Mouse (Mus musculus) spleen, postnatal 14 days (tissue): Measurements from ENCODE around the gene Rsf1.

Experiments
- DNase-seq, 2 experiments: peaks; one replicate each; pipeline ENCODE4 v3.0.0; 2021 to 2022; ENCODE audit warnings: low spot score in 2 of 2

The Rsf1 gene

DNA sequence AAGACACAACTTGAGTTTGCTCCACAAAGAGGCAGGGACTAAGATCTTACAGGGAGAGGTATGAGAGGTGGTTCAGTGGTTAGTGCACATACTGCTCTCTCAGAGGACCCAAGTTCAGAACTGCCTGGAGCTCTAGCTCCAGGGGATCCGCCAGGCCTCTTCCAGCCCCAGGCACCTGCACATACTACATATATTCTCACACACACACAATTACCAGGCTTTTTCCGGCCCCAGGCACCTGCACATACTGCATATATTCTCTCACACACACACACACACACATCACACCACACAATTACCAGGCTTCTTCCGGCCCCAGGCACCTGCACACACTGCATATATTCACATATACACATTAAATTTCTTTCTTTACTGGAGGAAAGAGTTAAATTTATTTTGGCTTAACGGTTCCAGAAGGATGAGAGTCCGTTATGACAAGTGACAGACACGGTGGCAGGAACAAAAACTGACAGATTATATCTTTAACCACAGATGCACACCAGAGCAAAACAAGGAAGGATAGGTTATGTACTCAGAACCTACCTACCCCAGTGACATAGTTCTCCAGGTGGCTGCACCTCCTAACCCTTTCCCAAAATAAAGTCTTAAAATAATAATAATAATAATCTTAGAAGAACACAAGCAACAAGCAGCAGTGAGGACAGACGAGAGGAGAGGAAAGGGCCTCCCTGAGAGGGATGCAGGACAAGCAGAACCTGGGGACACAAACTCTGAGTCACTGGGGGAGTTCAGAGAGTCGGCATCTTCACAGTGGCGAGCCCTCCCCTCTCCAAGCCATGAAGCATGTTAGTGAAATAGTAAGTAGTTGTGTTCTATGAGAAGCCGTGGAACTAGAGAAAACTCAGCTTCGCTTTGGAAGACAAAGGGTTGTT is 144.2 kb downstream of the Rsf1 start:
- DNase-seq: no peak

DNA sequence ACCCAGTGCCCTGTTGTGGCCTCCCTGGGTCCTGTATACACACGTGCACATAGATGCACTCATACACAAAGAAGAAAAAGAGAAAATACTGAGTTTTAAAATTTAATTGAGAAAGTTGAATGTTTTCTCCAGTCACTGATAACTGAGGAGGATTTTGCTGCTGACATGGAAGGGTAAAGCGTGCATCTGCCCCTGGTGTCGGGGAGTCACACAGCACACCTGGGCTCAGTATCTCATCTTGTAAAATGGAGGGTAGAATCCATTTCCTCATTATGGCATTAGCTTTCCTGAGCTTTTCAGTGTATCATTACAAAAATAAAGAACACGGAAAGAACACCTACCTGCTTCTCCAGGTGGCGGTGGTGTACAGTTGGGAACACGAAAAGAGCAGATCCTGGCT is 145.7 kb downstream of the Rsf1 start:
- DNase-seq: no peak

DNA sequence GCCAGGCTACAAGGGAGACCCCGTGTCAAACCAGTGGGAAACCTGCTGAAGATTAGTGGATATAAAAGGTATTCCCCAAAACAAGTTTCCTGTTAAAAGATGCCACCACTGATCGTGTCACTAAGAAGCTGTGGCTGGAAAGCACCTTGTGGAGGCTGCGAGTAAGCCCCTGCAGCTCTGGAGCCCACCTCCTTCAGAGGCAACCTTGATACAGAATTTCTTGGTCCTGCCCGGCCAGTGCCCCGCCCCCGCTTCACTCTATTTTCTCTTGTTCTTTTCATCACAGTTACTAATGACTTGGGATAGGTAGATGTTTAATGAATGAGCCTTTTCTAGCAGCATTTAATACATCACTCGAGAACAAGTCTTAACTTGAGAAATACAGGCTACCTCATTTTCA is 146.4 kb downstream of the Rsf1 start:
- no peak for DNase-seq

DNA sequence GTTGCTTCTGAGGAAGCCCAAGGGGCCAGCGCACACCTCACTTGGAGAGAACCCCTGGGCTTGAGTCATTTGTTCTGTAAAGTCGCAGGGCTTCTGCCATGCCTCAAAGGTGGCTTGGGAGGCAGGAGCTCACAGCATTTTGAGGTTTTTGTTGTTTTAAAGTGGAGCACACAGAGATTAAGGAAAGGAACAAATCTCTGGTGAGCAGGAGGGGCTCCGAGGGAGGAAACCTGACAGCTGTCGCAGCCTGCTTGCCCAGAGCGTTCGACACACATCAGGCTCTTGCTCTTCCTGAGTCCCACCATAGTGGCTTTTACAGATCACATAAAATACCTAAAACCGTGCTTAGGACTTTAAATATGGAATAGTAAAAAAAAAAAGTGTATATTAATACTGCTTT is 147.1 kb downstream of the Rsf1 start:
- no peak for DNase-seq

DNA sequence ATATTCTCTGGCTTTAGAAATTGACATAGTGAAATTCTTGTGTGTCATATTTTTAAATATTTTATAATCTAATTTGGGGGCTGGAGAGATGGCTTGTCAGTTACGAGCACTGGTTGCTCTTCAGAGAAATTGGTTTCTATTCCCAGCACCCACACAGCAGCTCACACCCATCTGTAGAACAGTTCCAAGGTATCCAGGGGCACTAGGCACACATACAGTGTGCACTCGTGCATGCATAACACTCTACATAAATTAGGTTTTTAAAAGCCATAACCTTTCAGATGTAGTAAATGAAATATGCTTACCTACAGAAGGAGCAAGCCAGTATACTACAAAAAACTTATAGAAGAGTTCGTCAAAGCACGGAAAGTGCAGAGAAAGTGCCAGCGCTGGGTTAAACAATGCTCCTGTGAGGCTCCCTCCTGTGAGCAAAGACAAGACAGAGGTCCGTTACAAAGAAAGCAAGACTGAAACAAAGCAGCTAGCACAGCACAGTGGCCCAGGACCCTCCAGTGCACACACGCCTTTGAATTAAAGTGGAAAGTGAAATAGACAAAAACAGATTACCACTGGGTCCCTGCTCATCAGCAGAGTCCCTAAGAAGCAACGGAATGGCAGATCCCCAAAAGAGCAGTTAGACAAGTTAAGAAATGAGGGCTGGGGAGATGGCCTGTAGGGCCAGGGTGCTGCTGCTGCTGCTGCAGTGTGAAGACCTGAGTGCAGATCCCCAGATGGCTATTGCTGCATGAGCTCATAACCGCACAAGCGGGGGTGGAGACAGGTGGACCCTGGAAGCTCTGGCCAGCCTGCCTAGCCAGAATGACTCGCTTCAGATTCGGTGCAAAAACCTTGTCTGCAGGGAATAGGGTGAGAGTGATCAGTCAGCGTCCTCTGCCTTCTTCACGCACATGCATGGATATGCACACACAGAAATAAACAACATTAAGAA is 149.3 kb downstream of the Rsf1 start:
- DNase-seq: no peak

DNA sequence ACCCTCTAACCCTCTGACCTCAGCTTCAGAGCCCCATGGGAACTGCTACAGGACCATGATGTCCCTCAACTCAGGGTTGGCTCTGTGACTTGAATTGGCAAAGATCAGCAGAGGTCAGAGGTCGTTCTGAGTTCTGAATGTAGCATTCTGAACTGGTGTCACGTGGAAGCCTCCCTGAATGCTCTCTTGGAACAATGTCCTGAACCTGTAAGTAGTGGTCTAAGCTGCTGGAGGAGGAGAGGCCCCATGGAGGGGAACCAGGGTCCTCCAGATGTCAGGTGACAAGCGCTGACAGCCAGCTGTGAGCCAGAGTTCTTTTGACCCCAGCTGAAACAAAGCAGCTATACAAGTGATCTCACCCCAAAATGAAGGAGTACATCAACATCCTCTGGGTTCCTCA is 150.7 kb downstream of the Rsf1 start:
- no peak for DNase-seq

DNA sequence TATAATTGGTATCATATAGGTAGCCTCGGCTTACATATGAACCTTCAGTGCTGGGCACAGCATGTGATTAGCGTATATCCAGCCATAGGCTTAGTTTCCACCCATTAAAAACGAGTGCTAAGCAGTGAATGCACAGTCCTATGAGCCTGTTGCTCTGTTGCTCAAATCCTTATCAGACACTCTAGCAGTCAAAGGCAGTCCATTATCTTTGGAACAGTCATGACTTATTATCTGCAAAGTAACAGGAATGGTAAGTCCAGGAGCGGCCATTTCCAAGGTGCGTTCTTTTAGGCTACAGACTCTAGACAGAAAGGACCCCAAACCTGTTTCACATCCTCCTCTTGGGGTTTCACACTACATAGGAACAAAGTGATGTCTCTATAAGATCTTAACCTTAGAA is 153.9 kb downstream of the Rsf1 start:
- no peak for DNase-seq

DNA sequence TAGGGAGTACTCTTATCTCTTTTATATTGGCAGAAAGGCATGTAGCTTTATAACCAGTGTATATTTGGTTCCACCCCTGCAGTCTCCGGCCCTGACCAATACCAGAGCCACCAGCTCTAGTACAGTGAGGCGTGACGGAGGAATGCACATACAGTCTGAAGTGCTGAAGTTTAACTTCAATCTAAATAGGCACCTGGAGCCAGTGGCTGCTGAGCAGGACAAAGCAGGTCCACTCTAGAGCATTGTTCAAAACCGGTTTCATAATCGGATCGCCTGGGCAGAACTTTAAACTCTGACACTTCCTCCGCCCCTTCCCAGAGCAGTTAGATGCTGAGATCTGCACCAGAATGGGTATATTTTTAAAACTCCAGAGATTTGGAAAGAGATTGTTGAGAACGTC is 155.3 kb downstream of the Rsf1 start:
- DNase-seq: no peak

DNA sequence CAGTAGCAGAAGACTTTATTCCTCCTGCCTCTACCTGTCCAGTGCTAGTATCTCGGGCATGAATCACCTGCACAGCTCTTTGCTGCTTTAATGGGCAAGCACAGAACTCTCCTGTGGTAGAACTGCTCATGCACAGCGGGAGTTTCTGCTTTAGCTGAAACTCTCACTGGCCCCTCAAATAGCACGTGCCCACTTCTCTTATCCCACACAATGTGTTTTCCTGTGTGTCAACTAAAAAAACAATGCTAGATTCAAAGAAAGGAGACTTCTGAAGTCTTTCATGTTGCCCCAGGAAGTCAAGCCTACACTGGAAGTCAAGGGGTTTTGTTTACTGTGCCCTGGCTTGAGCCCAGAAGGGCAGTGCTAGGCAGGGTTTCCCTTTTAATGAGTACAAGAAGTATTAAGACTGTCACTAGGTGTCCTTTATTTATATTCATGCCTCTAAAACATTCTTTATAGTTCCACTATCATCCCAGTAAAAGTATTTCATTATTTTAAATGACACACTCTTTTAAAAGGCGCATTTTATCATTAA is 156.3 kb downstream of the Rsf1 start:
- no peak for DNase-seq

DNA sequence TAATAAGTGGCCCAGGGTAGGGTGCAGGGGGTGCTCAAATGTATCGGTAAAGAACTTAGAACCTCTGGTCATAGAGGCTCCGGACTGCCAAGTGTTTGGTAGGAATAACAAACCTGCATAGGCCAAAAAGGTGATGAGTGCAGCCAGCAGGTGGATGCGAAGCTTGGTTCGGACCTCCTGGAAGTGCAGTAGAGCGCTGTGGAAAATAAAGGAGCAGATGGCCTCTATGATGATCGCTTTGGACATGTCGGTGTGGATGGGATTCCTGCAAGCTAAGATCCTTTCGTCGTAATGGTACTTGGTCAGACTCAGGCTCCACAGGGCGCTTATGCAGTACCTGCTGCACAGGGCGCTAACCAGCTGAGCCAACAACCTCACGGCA is 157.6 kb downstream of the Rsf1 start:
- DNase-seq: no peak

DNA sequence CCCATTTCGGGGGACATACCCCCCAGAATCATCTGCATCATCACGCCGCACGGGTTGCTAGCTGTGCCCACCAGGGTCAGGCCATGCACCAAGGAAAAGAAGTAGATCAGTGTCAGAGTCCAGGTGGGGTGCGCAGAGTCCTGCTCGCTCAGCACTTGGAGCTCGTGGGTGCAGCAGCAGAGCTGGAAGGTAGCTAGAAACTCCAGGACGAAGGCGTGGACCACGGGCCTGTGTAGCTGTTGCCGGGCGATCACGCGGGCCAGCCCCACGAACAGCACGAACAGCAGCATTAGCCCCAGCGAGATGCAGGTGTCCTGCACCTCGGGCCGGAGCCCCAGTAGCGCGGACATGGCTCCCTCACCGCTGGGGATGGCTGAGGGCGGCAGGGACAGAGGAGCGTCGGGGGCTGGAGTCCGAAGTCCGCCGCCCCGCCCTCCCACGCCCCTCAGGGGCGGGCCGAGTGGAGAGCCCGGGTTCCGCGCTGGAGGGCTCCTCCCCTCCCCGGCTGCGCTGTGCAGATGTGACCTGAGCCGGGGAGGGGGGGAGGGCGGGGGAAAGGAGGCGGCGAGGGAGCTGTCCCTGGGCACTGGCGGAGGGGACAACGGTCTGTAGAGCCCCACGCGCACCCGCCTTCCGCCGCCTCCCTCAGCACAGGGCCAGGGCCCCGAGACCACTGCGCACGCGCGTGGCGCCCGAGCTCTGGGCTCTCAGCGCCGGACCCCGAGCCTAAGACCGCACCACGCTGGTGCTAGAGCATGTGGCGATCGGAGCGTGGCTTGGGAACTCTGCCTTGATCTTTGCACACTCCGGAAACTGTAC is 158.2 kb downstream of the Rsf1 start, which contains the start of gene Aqp11:
Aqp11 (minus strand) TSS at position 652 of the 819 bp plus-strand sequence.
- peak; percentile 69 to 70 for DNase-seq

DNA sequence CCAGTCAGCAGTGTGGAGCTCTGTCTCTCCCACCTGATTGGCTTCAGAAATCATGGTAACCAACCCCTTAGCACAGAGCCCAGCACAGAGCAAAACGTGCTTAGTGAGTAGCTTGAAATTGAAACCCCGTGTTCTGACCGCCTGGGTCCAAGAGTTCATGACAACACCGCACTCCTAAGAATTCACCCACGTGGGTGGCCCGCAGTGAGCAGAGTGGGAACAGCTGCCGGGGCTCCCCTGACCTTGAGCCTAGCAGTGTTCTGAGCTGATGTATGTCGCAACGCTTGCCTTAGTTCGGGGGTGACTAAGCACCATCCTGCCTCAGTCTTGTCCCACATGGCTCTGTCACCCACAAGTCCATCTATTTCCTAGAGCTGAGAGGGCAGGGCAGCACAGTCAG is 161.3 kb downstream of the Rsf1 start:
- DNase-seq: no peak

DNA sequence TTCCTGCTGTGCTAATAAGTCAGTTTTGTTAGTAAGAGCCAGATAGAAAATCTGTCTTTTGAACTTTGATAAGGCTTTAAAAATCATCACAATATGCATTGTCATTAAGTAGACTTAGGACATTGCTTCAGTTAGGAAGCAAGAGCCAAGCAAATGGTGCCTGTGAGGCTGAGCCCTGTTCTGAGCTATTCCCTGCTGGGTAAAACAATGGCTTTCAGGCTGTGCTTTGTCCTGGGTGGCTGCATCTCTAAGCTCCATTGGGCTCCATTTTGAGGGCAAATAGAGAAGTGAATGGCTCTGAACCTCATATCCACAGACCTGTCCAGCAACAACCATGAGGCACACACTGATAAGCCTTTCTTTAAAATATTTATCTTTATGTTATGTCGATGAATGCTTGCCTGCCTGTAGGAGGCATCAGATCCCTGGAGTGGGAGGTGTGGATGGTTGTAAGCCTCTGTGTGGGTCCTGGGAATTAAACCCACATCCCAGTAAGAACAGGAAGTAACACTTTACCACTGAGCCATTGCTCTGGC is 162.1 kb downstream of the Rsf1 start:
- DNase-seq: no peak
